Mouse (Mus musculus): ENCODE measurements around the gene Sugt1. TPM values are rescaled to one million over a fixed set of nuclear protein-coding genes. Genes with fewer than 3 reads are reported as not detected.

The Sugt1 gene
- polyA plus RNA-seq, 1 experiment from 2014 or later, result 100 TPM

Small RNAs within 50 kb of the gene (microRNA-seq; reads per million reads assigned to microRNA genes)
- gene Gm27857, result not detected

Other genes with a start within 250 kb of the Sugt1 start
- gene Naa16, start 196.9 kb upstream of the Sugt1 start, polyA plus RNA-seq (2015; fragmentation: Nextera tagmentation; extraction: Ambion mirVana), result 20.2 and 22.8 TPM in 2 replicates
- gene Mtrf1, start 189.9 kb upstream of the Sugt1 start, polyA plus RNA-seq (2015; fragmentation: Nextera tagmentation; extraction: Ambion mirVana), result 10.8 and 11.2 TPM in 2 replicates
- 21.3 and 22.6 TPM in 2 replicates for gene Kbtbd7, start 161.2 kb upstream of the Sugt1 start, polyA plus RNA-seq (2015; fragmentation: Nextera tagmentation; extraction: Ambion mirVana)
- 1.7 and 1.9 TPM in 2 replicates for gene Kbtbd6, start 135.9 kb upstream of the Sugt1 start, polyA plus RNA-seq (2015; fragmentation: Nextera tagmentation; extraction: Ambion mirVana)
- 3.0 and 3.6 TPM in 2 replicates for gene Elf1, start 106.5 kb upstream of the Sugt1 start, polyA plus RNA-seq (2015; fragmentation: Nextera tagmentation; extraction: Ambion mirVana)
- 42.7 and 43.4 TPM in 2 replicates for gene Wbp4, start 106.2 kb upstream of the Sugt1 start, polyA plus RNA-seq (2015; fragmentation: Nextera tagmentation; extraction: Ambion mirVana)
- 1.9 and 2.1 TPM in 2 replicates for gene Cnmd, start 74.5 kb downstream of the Sugt1 start, polyA plus RNA-seq (2015; fragmentation: Nextera tagmentation; extraction: Ambion mirVana)
- 72.8 and 73.2 TPM in 2 replicates for gene Pcdh8, start 183.6 kb downstream of the Sugt1 start, polyA plus RNA-seq (2015; fragmentation: Nextera tagmentation; extraction: Ambion mirVana)